Mouse (Mus musculus): ENCODE measurements around the gene Lnx1. TPM values are rescaled to one million over a fixed set of nuclear protein-coding genes. Genes with fewer than 3 reads are reported as not detected.

Lnx1 gene
- polyA plus RNA-seq, 1 experiment: 0.05 TPM

DNA sequence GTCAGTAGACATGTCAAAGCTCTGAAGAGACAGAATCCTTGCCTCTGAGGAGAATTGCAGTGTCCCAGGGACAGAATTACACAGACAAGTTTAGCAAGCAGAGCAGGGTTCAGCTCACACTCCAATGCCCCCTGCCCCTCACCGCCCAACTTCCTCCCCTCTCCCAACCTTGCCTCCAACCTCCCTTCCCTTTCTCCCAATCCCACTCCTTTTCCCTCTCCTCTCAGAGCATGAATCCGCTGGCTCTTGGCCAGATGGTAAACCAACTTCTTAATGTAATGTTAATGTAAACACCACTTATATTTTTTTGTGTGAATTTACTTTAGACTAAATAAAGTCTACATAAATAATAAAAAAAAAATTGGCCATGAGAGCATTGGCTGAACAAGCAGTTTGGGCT, 13.9 kb downstream of the Lnx1 start:
- Histone ChIP-seq H3K79me2 (ENCODE audit: control insufficient read depth, insufficient read depth) (no peaks in the 10 kb centered on the region), H3K4me3 (no peak overlapping the region), H3K4me2 (ENCODE audit: low read depth) (no peak overlapping the region), H3K27me3 (ENCODE audit: control insufficient read depth, insufficient read depth, insufficient read length) (no peaks in the 10 kb centered on the region), H3K36me3 (ENCODE audit: control insufficient read depth, insufficient read depth) (no peaks in the 10 kb centered on the region), H3ac (ENCODE audit: control insufficient read depth, insufficient read length) (no peak overlapping the region)
- TF ChIP-seq MAX (IDR thresholded peaks at IDR 0.05; ENCODE audit: low read depth): no peak
- no peak for TF ChIP-seq TCF12 (IDR thresholded peaks at IDR 0.05; ENCODE audit: insufficient read depth, poor library complexity, severe bottlenecking)
- no peak for TF ChIP-seq TCF3 (IDR thresholded peaks at IDR 0.05; ENCODE audit: insufficient read length, low read depth)
- no peak for TF ChIP-seq POLR2A (IDR thresholded peaks at IDR 0.05; ENCODE audit: insufficient read length, low read depth)
- TF ChIP-seq E2F4 (IDR thresholded peaks at IDR 0.05; ENCODE audit: insufficient read depth): no peak
- no peak for TF ChIP-seq REST (IDR thresholded peaks at IDR 0.05; ENCODE audit: insufficient read depth, insufficient read length)
- TF ChIP-seq POLR2AphosphoS2 (IDR thresholded peaks at IDR 0.05; ENCODE audit: insufficient read length, low read depth): no peak
- TF ChIP-seq MYOG (IDR thresholded peaks at IDR 0.05; ENCODE audit: control insufficient read depth in 1 of 3, insufficient read depth in 1 of 3, insufficient read length in 2 of 3, low read depth in 2 of 3): no peak
- TF ChIP-seq SRF (IDR thresholded peaks at IDR 0.05; ENCODE audit: control insufficient read depth, insufficient read length, low read depth): no peak
- no peak for TF ChIP-seq MYOD1 (IDR thresholded peaks at IDR 0.05; ENCODE audit: control insufficient read depth in 1 of 3, insufficient read length in 2 of 3, low read depth in 2 of 3)
- TF ChIP-seq USF1 (IDR thresholded peaks at IDR 0.05; ENCODE audit: low read depth): no peak
- TF ChIP-seq CEBPB (IDR thresholded peaks at IDR 0.05; ENCODE audit: insufficient read depth, poor library complexity, severe bottlenecking): no peak

DNA sequence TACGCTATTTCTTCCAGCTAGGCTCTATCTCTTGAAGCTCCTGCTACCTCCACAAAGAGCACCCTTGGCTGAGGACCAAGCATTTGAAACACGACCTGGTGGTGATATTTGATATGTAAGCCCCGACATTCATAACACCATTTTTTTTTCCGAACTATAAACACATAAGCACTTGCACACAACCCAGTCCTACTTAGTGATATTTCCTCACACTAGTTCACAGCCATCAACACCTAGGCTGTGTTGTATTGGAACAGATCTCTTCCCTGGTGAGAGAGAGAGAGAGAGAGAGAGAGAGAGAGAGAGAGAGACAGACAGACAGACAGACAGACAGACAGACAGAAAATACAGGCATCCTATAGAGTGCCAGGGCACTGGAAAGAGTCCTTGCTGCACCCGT, 17.8 kb downstream of the Lnx1 start:
- no peak overlapping the region for H3K4me2 ChIP-seq (ENCODE audit: low read depth)
- H3ac ChIP-seq (ENCODE audit: control insufficient read depth, insufficient read length): no peak overlapping the region
- no peaks in the 10 kb centered on the region for H3K79me2 ChIP-seq (ENCODE audit: control insufficient read depth, insufficient read depth)
- H3K36me3 ChIP-seq (ENCODE audit: control insufficient read depth, insufficient read depth): no peaks in the 10 kb centered on the region
- H3K4me3 ChIP-seq: no peak overlapping the region
- TF ChIP-seq SRF (IDR thresholded peaks at IDR 0.05; ENCODE audit: control insufficient read depth, insufficient read length, low read depth): no peak
- no peaks in the 10 kb centered on the region for H3K27me3 ChIP-seq (ENCODE audit: control insufficient read depth, insufficient read depth, insufficient read length)

DNA sequence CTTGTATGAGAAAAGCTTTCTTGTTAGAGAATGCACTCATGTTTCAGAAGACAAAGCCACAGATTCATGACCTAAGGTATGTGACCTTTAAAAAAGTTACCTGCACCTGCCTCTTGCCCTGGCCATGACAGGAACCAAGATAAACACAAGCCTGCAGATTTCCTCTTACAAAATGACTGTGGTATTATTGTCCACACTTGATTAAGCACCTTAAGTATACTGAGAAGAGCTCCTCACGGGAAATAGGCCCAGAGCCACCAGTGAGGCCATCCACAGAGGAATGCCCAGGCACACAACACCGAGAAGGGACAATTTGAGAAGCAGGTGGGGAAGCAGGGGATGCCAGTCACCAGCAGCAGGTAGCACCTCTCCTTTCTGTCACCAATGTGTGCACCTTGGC, 18.9 kb downstream of the Lnx1 start:
- TF ChIP-seq E2F4 (IDR thresholded peaks at IDR 0.05; ENCODE audit: insufficient read depth) (no peak), POLR2AphosphoS2 (IDR thresholded peaks at IDR 0.05; ENCODE audit: insufficient read length, low read depth) (no peak), MYOD1 (IDR thresholded peaks at IDR 0.05; ENCODE audit: control insufficient read depth in 1 of 3, insufficient read length in 2 of 3, low read depth in 2 of 3) (no peak), REST (IDR thresholded peaks at IDR 0.05; ENCODE audit: insufficient read depth, insufficient read length) (no peak), POLR2A (IDR thresholded peaks at IDR 0.05; ENCODE audit: insufficient read length, low read depth) (no peak), SRF (IDR thresholded peaks at IDR 0.05; ENCODE audit: control insufficient read depth, insufficient read length, low read depth) (no peak), USF1 (IDR thresholded peaks at IDR 0.05; ENCODE audit: low read depth) (no peak), TCF12 (IDR thresholded peaks at IDR 0.05; ENCODE audit: insufficient read depth, poor library complexity, severe bottlenecking) (no peak), CEBPB (IDR thresholded peaks at IDR 0.05; ENCODE audit: insufficient read depth, poor library complexity, severe bottlenecking) (no peak), TCF3 (IDR thresholded peaks at IDR 0.05; ENCODE audit: insufficient read length, low read depth) (no peak), MYOG (IDR thresholded peaks at IDR 0.05; ENCODE audit: control insufficient read depth in 1 of 3, insufficient read depth in 1 of 3, insufficient read length in 2 of 3, low read depth in 2 of 3) (no peak), MAX (IDR thresholded peaks at IDR 0.05; ENCODE audit: low read depth) (no peak)
- no peak overlapping the region for H3ac ChIP-seq (ENCODE audit: control insufficient read depth, insufficient read length)
- no peaks in the 10 kb centered on the region for H3K27me3 ChIP-seq (ENCODE audit: control insufficient read depth, insufficient read depth, insufficient read length)
- no peaks in the 10 kb centered on the region for H3K79me2 ChIP-seq (ENCODE audit: control insufficient read depth, insufficient read depth)
- H3K4me3 ChIP-seq: no peak overlapping the region
- no peaks in the 10 kb centered on the region for H3K36me3 ChIP-seq (ENCODE audit: control insufficient read depth, insufficient read depth)
- H3K4me2 ChIP-seq (ENCODE audit: low read depth): no peak overlapping the region

DNA sequence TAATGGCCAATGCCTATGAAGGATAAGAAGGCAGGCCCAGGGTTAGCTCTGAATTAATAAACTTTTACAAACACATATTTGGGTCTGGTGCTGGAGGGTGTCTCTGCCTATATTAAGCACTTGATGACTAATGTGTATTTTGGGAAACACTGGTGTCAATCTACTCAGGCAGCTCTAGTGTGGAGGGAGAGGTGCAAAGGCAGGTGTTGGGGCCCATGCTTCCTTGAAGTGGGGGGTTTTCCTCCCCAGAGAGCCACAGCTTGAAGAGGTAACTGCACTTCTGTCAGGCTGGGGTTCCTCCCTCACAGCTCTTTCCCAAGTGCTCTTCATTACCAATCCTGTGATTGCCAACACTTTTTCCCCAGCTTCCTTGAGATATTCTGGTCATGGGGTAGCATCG, 20.0 kb downstream of the Lnx1 start:
- no peak overlapping the region for H3K4me2 ChIP-seq (ENCODE audit: low read depth)
- H3K27me3 ChIP-seq (ENCODE audit: control insufficient read depth, insufficient read depth, insufficient read length): no peaks in the 10 kb centered on the region
- no peaks in the 10 kb centered on the region for H3K79me2 ChIP-seq (ENCODE audit: control insufficient read depth, insufficient read depth)
- peak in 2 of 3 experiments; percentile 3 to 4 for TF ChIP-seq MYOD1 (IDR thresholded peaks at IDR 0.05; ENCODE audit: control insufficient read depth in 1 of 3, insufficient read length in 2 of 3, low read depth in 2 of 3)
- no peak for TF ChIP-seq POLR2AphosphoS2 (IDR thresholded peaks at IDR 0.05; ENCODE audit: insufficient read length, low read depth)
- no peak overlapping the region for H3K4me3 ChIP-seq
- H3K36me3 ChIP-seq (ENCODE audit: control insufficient read depth, insufficient read depth): no peaks in the 10 kb centered on the region
- no peak overlapping the region for H3ac ChIP-seq (ENCODE audit: control insufficient read depth, insufficient read length)

DNA sequence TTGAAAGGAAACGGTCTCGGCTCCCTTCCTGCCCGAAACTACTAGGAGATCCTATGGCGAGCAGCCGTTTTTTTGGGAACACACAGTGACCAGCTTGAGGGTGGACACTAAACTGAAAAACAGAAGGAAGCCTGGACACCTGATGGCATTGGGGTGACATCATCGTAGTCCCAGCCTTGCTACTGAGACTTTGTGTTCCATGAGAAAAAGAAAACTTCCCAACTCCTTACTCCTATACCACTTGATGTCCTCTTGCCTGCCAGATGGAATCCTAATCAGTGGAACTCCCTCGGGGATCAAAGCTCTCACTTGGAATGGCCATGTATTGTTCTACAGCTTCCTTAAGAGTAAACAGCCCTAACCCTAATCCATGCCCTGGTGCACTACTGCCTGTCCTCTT, 23.1 kb downstream of the Lnx1 start:
- Histone ChIP-seq H3K27me3 (ENCODE audit: control insufficient read depth, insufficient read depth, insufficient read length) (no peaks in the 10 kb centered on the region), H3K4me3 (no peak overlapping the region), H3K4me2 (ENCODE audit: low read depth) (no peak overlapping the region), H3K79me2 (ENCODE audit: control insufficient read depth, insufficient read depth) (no peaks in the 10 kb centered on the region), H3K36me3 (ENCODE audit: control insufficient read depth, insufficient read depth) (no peaks in the 10 kb centered on the region), H3ac (ENCODE audit: control insufficient read depth, insufficient read length) (no peak overlapping the region)
- no peak for TF ChIP-seq E2F4 (IDR thresholded peaks at IDR 0.05; ENCODE audit: insufficient read depth)
- no peak for TF ChIP-seq USF1 (IDR thresholded peaks at IDR 0.05; ENCODE audit: low read depth)
- no peak for TF ChIP-seq CEBPB (IDR thresholded peaks at IDR 0.05; ENCODE audit: insufficient read depth, poor library complexity, severe bottlenecking)
- no peak for TF ChIP-seq POLR2AphosphoS2 (IDR thresholded peaks at IDR 0.05; ENCODE audit: insufficient read length, low read depth)
- TF ChIP-seq TCF12 (IDR thresholded peaks at IDR 0.05; ENCODE audit: insufficient read depth, poor library complexity, severe bottlenecking): no peak
- TF ChIP-seq REST (IDR thresholded peaks at IDR 0.05; ENCODE audit: insufficient read depth, insufficient read length): no peak
- no peak for TF ChIP-seq TCF3 (IDR thresholded peaks at IDR 0.05; ENCODE audit: insufficient read length, low read depth)
- no peak for TF ChIP-seq SRF (IDR thresholded peaks at IDR 0.05; ENCODE audit: control insufficient read depth, insufficient read length, low read depth)
- no peak for TF ChIP-seq MYOD1 (IDR thresholded peaks at IDR 0.05; ENCODE audit: control insufficient read depth in 1 of 3, insufficient read length in 2 of 3, low read depth in 2 of 3)
- no peak for TF ChIP-seq POLR2A (IDR thresholded peaks at IDR 0.05; ENCODE audit: insufficient read length, low read depth)
- no peak for TF ChIP-seq MAX (IDR thresholded peaks at IDR 0.05; ENCODE audit: low read depth)
- TF ChIP-seq MYOG (IDR thresholded peaks at IDR 0.05; ENCODE audit: control insufficient read depth in 1 of 3, insufficient read depth in 1 of 3, insufficient read length in 2 of 3, low read depth in 2 of 3): no peak

Measured in myocyte (in vitro differentiated cells).